Mouse (Mus musculus) embryonic facial prominence, embryonic 13.5 days (tissue): ENCODE data around the gene Dock2. TPM values are rescaled to one million over a fixed set of nuclear protein-coding genes. Genes with fewer than 3 reads are reported as not detected.

ENCODE experiments used
- ATAC-seq: fragments of 200-750 bp; cut with Nextera tagmentation; 2 replicates; pipeline ENCODE4 v1.8.0; 2017; ENCODE audit warnings: low read depth; ENCODE audit not compliant: insufficient number of reproducible peaks, insufficient read depth, low FRiP score, low TSS enrichment
- H3K27ac ChIP-seq: fragments of 300-500 bp; sonication (generic); 2 replicates; pipeline ENCODE4 v1.5.1; 2015; ENCODE audit warnings: moderate library complexity, mild to moderate bottlenecking, inconsistent platforms
- H3K27me3 ChIP-seq: fragments of 300-500 bp; sonication (generic); 2 replicates; pipeline ENCODE4 v1.6.1; 2015; ENCODE audit warnings: mild to moderate bottlenecking, inconsistent platforms
- H3K36me3 ChIP-seq: fragments of 300-500 bp; sonication (generic); 2 replicates; pipeline ENCODE4 v1.6.1; 2015; ENCODE audit warnings: mild to moderate bottlenecking, inconsistent platforms
- H3K4me1 ChIP-seq: fragments of 300-500 bp; sonication (generic); 2 replicates; pipeline ENCODE4 v1.6.1; 2015; ENCODE audit warnings: inconsistent platforms
- H3K4me2 ChIP-seq: fragments of 300-500 bp; sonication (generic); 2 replicates; pipeline ENCODE4 v1.6.1; 2015; ENCODE audit warnings: moderate library complexity, mild to moderate bottlenecking, inconsistent platforms
- H3K4me3 ChIP-seq: fragments of 300-500 bp; sonication (generic); 2 replicates; pipeline ENCODE4 v1.5.1; 2015; ENCODE audit warnings: mild to moderate bottlenecking, inconsistent platforms
- H3K9ac ChIP-seq: fragments of 300-500 bp; sonication (generic); 2 replicates; pipeline ENCODE4 v1.6.1; 2015; ENCODE audit warnings: mild to moderate bottlenecking, inconsistent platforms
- H3K9me3 ChIP-seq: fragments of 300-500 bp; sonication (generic); 2 replicates; pipeline ENCODE4 v1.6.1; 2016; ENCODE audit warnings: inconsistent platforms
- WGBS: fragments of 180-500 bp; shearing (Covaris S2); methylation state at CpG from one replicate; pipeline ENCODE4 v1.1.7; 2015; ENCODE audit warnings: mixed read lengths; 5-methylcytosine and 5-hydroxymethylcytosine counted together
- polyA plus RNA-seq: library from polyadenylated mRNA; unstranded; fragments of >200 nt; fragmentation: Nextera tagmentation; extraction: Ambion mirVana; gene quantifications from 2 replicates; pipeline ENCODE4 v1.2.1, GENCODE M21; 2015

The Dock2 gene
- polyA plus RNA-seq, 1 experiment from 2014 or later: 0.98 TPM

DNA sequence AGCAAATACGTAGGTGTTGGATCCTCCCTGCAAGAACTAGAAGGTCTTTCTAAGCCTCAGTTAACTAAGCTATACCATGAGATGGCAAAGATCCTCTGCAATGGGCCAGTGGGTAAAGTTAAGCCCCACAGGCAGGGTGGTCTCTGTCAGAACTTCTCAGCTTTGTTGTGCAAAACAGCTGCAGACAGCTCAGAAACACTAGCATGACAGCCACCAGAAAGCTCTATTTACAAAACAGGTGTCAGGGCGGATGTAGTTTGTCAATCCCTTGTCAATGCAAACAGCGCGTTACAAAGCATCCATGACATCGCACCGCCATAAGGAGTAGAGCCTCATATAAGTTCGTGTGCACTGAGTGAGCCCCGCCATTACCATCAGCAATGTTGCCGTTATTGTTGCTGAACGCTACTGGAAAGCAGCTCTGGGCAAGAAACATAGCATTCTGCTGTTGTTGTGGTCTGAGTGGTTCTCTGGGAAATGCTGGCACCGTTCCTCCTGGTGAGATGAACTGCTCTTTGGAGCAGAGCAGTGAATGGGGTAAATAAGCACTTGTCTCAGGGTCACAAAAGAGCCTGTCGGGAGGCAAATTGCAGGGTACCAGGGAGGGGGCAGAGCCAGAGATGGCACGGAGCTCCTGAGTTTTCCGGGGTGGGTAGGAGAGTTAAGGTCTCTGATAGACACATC lies 507.2 kb downstream of the Dock2 start:
- no peak overlapping the region for H3K4me3 ChIP-seq
- no peaks in the 10 kb centered on the region for H3K36me3 ChIP-seq
- no peak overlapping the region for H3K27ac ChIP-seq

GRCm38 (mm10) chr11:34275941-34276340 lies 507.8 kb downstream of the Dock2 start:
- Histone ChIP-seq H3K4me1 (peaks cover 4% of the 10 kb centered on the region; the same call in 1 of the 2 replicates), H3K27ac (no peak overlapping the region), H3K36me3 (no peaks in the 10 kb centered on the region), H3K27me3 (no peaks in the 10 kb centered on the region; the same call in 1 of the 2 replicates), H3K4me2 (no peak overlapping the region), H3K4me3 (no peak overlapping the region), H3K9ac (no peak overlapping the region), H3K9me3 (no peaks in the 10 kb centered on the region)
- no peak for ATAC-seq
- 40% methylated on average over 2 of the region's 2 CpGs for WGBS

More for the DNA sequence above, 507.2 kb downstream of the Dock2 start:
- peaks cover 4% of the 10 kb centered on the region; the same call in 1 of the 2 replicates for H3K4me1 ChIP-seq
- no peak for ATAC-seq
- H3K9me3 ChIP-seq: no peaks in the 10 kb centered on the region
- no peak overlapping the region for H3K4me2 ChIP-seq
- 53% methylated on average over 14 of the region's 14 CpGs for WGBS
- H3K27me3 ChIP-seq: no peaks in the 10 kb centered on the region; the same call in 1 of the 2 replicates
- H3K9ac ChIP-seq: no peak overlapping the region

- Histone ChIP-seq H3K27ac (no peak overlapping the region), H3K9me3 (no peaks in the 10 kb centered on the region), H3K9ac (no peak overlapping the region), H3K4me2 (no peak overlapping the region), H3K4me3 (no peak overlapping the region), H3K36me3 (no peaks in the 10 kb centered on the region), H3K4me1 (peaks cover 4% of the 10 kb centered on the region; the same call in 1 of the 2 replicates), H3K27me3 (no peaks in the 10 kb centered on the region)
- 45% methylated on average over 10 of the region's 10 CpGs for WGBS
- ATAC-seq: no peak
These were observed 511.7 kb downstream of the Dock2 start for GRCm38 (mm10) chr11:34272016-34272415.

GRCm38 (mm10) chr11:34264099-34264498 lies 519.6 kb downstream of the Dock2 start:
- Histone ChIP-seq H3K9me3 (no peaks in the 10 kb centered on the region), H3K4me2 (no peak overlapping the region), H3K4me3 (no peak overlapping the region), H3K27me3 (no peaks in the 10 kb centered on the region; the same call in 1 of the 2 replicates), H3K4me1 (no peaks in the 10 kb centered on the region), H3K36me3 (no peaks in the 10 kb centered on the region), H3K27ac (no peak overlapping the region), H3K9ac (no peak overlapping the region)
- no peak for ATAC-seq
- WGBS: 78% methylated on average over 1 of the region's 1 CpGs

GRCm38 (mm10) chr11:34258849-34259469 lies 524.7 kb downstream of the Dock2 start:
- Histone ChIP-seq H3K27me3 (no peaks in the 10 kb centered on the region; the same call in 1 of the 2 replicates), H3K9ac (no peak overlapping the region), H3K36me3 (no peaks in the 10 kb centered on the region), H3K27ac (no peak overlapping the region), H3K4me3 (no peak overlapping the region), H3K9me3 (no peaks in the 10 kb centered on the region), H3K4me2 (no peak overlapping the region), H3K4me1 (no peaks in the 10 kb centered on the region)
- WGBS: 87% methylated on average over 12 of the region's 12 CpGs
- ATAC-seq: no peak

DNA sequence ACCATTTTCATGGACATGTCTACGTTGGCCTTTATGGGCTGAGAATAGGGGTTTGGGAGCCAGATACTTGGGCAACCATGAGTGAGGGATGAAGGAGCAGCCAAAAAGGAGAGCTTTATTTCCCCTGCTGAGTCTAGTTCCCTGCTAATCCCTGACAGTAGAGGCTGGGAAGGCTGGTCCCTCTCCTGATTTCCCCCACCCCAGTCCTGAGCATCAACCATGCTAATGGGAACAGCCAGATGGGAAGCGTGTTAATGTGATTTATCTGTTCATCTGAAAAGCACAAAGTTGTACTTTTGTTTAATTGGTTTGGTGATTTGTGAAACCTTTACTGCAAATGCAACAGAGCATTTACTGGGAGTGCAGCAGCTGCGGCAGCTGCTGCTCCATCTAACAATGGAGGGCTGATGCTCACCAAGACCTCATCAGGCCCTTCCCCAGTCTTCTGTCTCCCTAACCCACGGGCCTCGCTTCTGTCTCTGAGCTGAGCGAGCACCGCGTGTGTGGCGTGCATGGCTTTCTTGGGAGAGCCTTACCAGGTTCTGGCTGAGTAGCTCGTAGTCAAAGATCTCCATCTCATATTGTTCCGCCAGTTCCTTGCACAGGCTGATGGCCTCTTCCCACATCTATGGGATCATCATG lies 526.0 kb downstream of the Dock2 start:
- Histone ChIP-seq H3K27ac (no peak overlapping the region), H3K9me3 (no peaks in the 10 kb centered on the region)

GRCm38 (mm10) chr11:34242979-34243378 lies 540.7 kb downstream of the Dock2 start:
- H3K9ac ChIP-seq: no peak overlapping the region
- H3K4me3 ChIP-seq: no peak overlapping the region
- ATAC-seq: no peak
- H3K36me3 ChIP-seq: no peaks in the 10 kb centered on the region
- H3K4me1 ChIP-seq: no peaks in the 10 kb centered on the region
- WGBS: 51% methylated on average over 6 of the region's 6 CpGs
- no peak overlapping the region for H3K4me2 ChIP-seq
- H3K27me3 ChIP-seq: no peaks in the 10 kb centered on the region
- no peak overlapping the region for H3K27ac ChIP-seq
- H3K9me3 ChIP-seq: no peaks in the 10 kb centered on the region

More for the DNA sequence above, 526.0 kb downstream of the Dock2 start:
- no peaks in the 10 kb centered on the region for H3K4me1 ChIP-seq
- no peaks in the 10 kb centered on the region for H3K36me3 ChIP-seq
- H3K4me2 ChIP-seq: no peak overlapping the region
- 90% methylated on average over 11 of the region's 11 CpGs for WGBS
- no peak overlapping the region for H3K9ac ChIP-seq
- H3K27me3 ChIP-seq: no peaks in the 10 kb centered on the region
- no peak for ATAC-seq
- H3K4me3 ChIP-seq: no peak overlapping the region

GRCm38 (mm10) chr11:34240252-34240651 lies 543.4 kb downstream of the Dock2 start:
- Histone ChIP-seq H3K4me1 (no peaks in the 10 kb centered on the region), H3K27ac (no peak overlapping the region), H3K36me3 (no peaks in the 10 kb centered on the region), H3K9ac (no peak overlapping the region), H3K9me3 (no peaks in the 10 kb centered on the region), H3K27me3 (no peaks in the 10 kb centered on the region), H3K4me2 (no peak overlapping the region), H3K4me3 (no peak overlapping the region)
- no peak for ATAC-seq
- WGBS: 93% methylated on average over 1 of the region's 1 CpGs

GRCm38 (mm10) chr11:34239691-34240090 lies 544.0 kb downstream of the Dock2 start:
- no peak overlapping the region for H3K4me2 ChIP-seq
- no peak for ATAC-seq
- no peak overlapping the region for H3K27ac ChIP-seq
- H3K4me1 ChIP-seq: no peaks in the 10 kb centered on the region
- no peaks in the 10 kb centered on the region for H3K27me3 ChIP-seq
- 84% methylated on average over 2 of the region's 2 CpGs for WGBS
- H3K36me3 ChIP-seq: no peaks in the 10 kb centered on the region
- H3K4me3 ChIP-seq: no peak overlapping the region
- no peak overlapping the region for H3K9ac ChIP-seq
- H3K9me3 ChIP-seq: no peaks in the 10 kb centered on the region

- 75% methylated on average over 6 of the region's 6 CpGs for WGBS
- ATAC-seq: no peak
These were observed 546.8 kb downstream of the Dock2 start for GRCm38 (mm10) chr11:34236885-34237284.

DNA sequence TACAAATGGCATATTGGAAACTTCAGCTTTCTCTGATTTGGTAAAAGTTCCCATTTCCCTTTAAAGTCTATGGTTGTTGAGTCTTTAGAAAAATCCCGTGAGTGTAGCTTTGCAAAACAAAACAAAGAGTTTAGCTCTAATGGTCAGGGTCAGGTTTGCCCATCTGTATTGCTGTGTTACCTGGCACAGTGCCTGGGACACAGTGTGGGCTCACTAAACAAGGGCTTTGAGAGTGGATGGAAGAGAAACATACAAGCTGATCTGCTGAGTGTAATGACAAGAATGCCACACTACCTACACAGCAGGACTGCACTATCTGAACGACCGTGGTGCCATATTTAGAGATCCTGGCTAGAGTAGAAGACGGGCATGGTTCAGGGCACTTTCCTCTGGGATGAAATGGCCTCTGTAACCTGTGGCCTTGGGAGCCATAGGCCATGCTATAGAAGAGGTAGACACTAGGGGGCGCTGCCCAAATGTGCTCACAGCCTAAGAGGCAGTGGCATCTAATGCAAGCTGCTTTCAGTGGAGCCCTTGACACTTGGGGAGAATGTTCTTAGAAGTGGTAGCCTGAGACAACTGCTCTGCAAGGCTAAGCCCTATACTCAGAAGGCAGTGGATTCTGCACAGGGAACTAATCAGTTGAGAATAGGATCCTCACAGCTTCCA lies 547.5 kb downstream of the Dock2 start:
- Histone ChIP-seq H3K4me1 (no peaks in the 10 kb centered on the region), H3K4me3 (no peak overlapping the region), H3K27me3 (no peaks in the 10 kb centered on the region), H3K9me3 (no peaks in the 10 kb centered on the region), H3K9ac (no peak overlapping the region), H3K4me2 (no peak overlapping the region), H3K27ac (no peak overlapping the region), H3K36me3 (no peaks in the 10 kb centered on the region)
- no peak for ATAC-seq
- WGBS: 56% methylated on average over 5 of the region's 5 CpGs

More at GRCm38 (mm10) chr11:34236885-34237284, 546.8 kb downstream of the Dock2 start:
- H3K9ac ChIP-seq: no peak overlapping the region
- H3K9me3 ChIP-seq: no peaks in the 10 kb centered on the region
- H3K27me3 ChIP-seq: no peaks in the 10 kb centered on the region
- H3K4me1 ChIP-seq: no peaks in the 10 kb centered on the region
- no peaks in the 10 kb centered on the region for H3K36me3 ChIP-seq
- no peak overlapping the region for H3K4me2 ChIP-seq
- H3K4me3 ChIP-seq: no peak overlapping the region
- no peak overlapping the region for H3K27ac ChIP-seq
